Mouse (Mus musculus) cerebellum, postnatal 36 days (tissue): Measurements from ENCODE around the gene Twf2.

Experiments used
- DNase-seq, 2 experiments: peaks; one replicate each; pipeline ENCODE4 v3.0.0; 2021 to 2022; ENCODE audit warnings: mixed read lengths in 2 of 2

Gene Twf2

DNA sequence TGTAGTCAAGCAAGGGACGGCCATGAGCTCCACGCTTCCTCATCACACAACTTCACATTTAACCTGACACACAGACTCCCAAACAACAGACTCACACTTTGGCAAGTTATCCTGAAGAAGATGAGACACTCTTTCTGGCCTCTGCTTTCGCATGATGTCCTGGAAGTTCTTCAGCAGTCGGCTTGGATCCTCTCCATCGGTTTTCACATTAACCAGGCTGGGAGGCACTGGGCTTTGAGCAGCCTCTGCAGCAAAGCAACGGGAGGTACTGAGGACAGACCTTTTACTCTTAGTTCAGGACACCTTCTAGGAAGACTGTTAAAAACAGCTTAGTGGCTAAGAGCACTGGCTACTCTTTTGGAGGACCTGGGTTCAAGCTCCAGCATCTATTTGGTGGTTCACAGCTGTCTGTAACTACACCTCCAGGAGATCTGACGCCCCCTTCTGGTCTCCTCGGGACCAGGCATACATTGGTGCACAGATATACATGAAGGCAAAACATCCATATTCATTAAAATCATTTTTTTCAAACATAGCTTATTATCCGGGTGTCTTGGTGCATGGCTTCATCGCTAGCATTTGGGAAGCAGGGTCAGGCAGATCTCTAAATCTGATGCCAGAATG, 38.7 kb downstream of the Twf2 start:
- no peak for DNase-seq

DNA sequence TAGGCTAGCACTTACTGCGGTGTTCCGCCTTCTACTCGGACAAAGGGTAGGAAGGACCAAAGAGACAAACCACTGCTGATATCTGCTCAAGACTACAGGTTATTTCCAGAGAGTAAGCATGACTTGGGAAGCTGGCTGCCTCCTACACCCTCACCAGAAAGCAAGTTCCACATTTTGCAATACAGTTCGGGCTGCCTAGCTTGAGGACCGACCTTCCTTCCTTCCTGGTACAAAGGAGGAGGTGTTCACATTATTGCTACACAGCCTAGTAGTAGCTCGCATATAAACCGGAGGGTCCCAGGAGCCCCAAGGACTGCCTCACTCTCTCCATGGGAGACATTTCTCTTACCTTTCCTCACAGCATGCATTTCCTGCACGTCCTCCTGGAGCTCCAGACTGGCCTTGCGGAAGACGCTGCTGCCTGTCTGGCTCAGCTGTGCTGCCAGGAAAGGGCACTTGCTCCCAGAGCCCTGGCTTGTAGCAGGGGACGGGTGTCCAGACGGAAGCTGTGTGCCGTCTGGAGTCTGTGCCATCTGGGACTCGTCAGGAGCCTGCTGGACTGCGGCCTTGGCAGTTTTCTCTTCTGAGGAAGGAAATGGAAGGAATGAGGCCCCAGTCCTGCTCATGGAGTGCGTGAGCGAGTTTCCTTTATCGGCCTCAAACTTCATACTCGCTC, 40.0 kb downstream of the Twf2 start:
- peak; percentile 78 to 83 for DNase-seq

DNA sequence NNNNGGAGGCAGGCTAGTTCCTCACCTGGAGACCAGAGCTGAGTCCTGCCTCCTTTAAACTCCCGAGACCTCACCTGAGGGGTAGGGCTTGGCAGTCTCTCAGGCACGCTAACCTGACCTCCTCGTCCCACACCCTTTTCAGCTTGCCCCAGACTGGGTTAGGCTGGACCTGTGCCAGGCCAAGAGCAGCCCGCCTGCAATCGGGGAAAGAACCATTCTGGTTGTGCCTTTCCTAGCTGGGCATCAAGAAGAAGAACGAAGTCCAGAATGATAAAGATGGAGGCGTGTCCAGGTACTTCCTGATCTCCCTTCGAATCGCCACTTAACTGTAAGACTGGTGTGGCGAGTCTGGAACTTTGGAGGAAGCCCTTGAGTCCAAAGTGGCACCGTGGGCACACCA, 46.6 kb downstream of the Twf2 start:
- no peak for DNase-seq

DNA sequence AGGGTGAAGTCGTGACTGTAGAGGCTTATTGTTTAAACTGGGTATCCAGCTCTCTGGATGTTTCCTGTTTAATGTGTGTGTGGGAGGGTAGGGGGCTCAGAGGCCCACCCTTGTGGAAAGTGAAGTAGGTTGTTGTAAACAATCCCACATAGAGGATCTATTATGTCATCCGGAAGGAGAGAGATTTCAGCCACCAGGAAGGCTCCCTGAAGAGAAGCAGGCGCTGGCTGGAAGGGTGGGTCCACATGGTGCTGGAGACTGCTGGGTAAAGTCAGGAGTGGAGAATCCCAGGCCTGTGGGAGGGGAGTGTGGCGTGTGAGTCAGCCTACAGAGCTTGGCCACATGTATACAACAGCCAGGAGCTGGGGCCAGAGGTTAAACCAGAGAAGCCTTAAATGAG, 47.3 kb downstream of the Twf2 start:
- DNase-seq = no peak

DNA sequence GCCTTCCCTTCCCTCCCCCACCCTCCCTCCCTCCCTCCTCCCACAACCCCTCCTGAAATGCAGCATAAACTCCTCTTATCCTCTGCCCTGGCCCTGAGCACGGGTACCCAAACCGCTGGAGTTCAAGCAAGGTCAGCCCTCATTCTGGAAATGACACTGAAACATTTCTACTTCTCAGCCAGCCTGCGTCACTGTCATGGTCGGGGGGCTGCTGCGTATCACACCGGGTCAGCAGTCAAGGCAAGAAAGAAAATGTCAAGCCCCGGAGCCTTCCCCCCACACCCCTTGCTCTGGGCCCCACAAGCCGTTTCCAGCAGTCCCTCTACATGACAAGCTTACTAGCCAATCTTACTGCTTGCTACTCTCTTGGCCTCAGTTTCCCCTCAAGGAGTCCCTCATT, 48.2 kb downstream of the Twf2 start:
- no peak for DNase-seq

DNA sequence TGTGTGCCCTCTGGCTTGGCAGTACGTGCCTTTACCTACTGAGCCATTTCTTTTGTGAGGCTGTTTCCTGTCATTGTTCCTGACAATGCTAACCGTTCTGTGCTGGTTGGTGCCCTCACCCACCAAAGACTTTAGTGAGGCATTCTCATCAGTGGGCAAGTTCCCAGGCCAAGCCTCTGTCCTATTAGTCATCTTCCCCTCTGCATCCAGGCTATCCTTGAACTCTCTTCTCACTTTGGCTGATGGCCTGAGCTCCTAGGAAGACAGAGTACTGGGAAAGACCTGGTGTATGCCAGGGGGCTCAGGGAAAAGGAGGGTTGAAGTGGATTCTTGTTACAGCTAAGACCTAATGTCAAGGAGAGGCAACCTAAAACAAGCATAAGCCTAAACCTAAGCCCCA, 51.1 kb downstream of the Twf2 start:
- DNase-seq = no peak

DNA sequence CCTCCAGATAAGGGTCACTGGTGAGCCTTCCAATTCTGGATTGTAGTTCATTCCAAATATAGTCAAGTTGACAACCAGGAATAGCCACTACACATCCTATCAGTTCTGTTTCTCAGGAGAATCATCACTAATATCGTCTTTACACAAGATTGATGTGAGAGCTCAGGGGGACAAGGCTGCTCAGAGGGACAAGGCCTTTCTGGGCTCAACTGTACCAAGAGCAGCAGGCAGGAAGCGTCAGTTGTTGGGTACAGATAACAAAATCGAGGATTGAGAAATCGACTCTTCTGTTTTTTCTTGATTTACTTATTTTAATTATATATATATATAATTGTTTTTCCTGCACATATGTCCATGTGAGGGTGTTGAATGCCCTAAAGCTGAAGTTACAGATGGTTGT, 55.5 kb downstream of the Twf2 start:
- DNase-seq = no peak

DNA sequence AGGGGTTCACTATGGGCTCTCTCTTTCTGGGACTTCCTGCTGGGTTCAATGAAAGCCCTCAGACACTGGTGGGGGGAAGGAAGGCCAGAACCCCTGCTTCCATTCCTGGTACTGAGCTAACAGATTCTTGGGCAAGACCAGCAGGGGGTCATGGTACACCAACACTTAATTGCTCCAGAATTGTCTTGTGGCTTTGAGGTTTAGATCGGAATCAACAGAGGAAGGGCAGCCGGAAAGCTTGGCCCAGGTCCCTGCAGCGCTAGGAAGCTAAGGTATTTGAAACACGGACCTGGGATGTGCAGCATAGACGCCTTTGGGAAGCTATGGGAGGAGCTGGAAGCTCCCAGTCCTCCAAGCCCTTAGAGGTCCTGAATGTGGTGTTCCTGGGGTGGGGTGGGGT, 56.1 kb downstream of the Twf2 start:
- DNase-seq = no peak

DNA sequence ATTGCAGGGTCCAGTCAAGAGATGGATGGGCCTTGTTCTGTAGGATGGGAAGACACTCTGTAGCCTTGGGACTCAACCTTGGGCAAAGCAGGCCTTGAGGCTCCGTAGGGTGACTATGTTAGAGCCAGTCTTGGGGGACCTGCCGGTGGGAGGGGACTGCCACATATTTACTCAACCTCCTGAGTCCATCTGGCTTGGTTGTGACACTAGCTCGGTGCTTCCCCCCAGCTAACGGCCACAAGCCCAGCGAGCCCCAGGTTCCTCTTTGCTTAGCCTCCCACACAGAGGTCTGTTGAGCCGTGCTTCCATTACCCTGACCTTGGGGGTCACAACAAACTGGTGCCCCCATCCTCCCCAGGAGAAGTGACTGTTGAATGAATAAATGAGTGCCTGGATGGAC, 58.1 kb downstream of the Twf2 start:
- no peak for DNase-seq

DNA sequence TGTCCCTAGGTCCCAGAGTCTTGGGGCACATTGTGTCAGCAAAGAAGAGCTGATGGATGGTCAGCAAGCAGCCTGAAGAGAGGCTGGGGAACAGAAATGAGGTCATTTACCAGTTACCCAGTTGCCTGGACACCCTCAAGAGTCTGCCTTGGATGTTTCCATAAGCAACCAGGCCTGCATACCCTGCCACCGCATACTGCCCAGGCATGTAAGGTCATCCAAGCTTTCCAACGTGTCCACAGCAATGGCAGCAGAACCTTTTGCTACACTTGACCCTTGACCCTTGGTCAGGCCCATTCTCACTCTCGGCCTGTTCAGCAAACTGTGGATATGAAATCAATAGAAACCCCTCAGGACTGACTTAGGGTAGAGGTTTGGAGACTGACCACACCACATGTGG, 58.6 kb downstream of the Twf2 start:
- DNase-seq = no peak

DNA sequence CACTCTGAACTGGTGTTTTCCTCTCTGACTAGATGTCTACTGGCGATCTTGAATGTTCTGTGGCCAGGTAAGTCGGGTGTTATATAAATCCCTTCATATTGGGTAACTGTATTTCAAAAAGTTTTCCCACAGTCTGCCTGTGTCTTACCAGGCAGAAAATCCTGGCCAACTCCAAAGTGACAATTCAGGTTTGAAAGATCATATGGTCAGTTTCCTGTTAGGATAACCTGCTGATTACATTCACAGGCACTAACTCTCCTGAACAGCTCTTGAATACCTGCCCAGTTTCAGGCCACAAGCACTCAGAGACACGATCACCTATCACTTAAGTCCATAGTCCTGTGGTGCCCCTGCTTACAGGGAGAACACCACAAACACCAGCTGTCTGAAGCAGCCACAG, 59.2 kb downstream of the Twf2 start:
- DNase-seq = no peak

DNA sequence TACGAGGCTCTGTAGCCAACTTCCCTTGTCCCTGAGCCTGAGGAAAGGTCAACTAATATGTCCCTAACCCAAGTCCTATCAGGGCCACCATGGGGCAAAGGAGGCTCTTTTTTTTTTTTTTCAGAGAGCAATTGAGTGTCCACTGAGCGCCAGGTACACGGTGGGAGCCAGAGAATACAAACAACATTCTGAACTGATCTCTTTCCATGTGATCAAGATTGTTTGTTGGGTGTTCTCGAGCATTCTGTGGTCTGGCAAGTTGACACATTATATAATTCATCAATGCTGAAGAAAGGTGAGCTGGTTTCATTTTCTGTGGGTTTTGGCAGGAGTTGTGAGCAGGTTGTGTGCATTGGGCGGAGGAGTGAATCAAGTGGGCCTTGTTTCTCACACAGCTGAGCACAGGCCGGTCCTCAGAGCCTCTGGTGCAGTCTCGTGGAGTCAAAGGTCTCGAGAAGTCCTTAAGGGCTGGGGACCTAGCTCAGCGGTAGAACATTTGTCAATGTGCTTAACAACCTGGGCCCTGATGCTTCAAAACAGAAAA, 60.5 kb downstream of the Twf2 start:
- DNase-seq = no peak
